Mouse (Mus musculus) stomach, embryonic 14.5 days (tissue): Measurements from ENCODE around the gene Phlda1. TPM values are rescaled to one million over a fixed set of nuclear protein-coding genes. Genes with fewer than 3 reads are reported as not detected.
A peak's percentile ranks its signal among the peaks of the same experiment; 100 is the strongest.

Source experiments
- ATAC-seq: fragments of 200-750 bp; cut with Nextera tagmentation; 2 replicates; pipeline ENCODE4 v1.8.0; 2017; ENCODE audit warnings: low read depth, moderate TSS enrichment; ENCODE audit not compliant: insufficient number of reproducible peaks, insufficient read depth, low FRiP score
- H3K27ac ChIP-seq: fragments of 300-500 bp; sonication (generic); 2 replicates; pipeline ENCODE4 v1.5.1; 2014; ENCODE audit warnings: mild to moderate bottlenecking, low read length, moderate library complexity, mixed read lengths
- H3K27me3 ChIP-seq: fragments of 300-500 bp; sonication (generic); 2 replicates; pipeline ENCODE4 v1.6.1; 2014; ENCODE audit warnings: low read length, control low read depth, mixed read lengths; ENCODE audit not compliant: control insufficient read depth, insufficient read depth
- H3K36me3 ChIP-seq: fragments of 300-500 bp; sonication (generic); 2 replicates; pipeline ENCODE4 v1.6.1; 2014; ENCODE audit warnings: mild to moderate bottlenecking, control low read depth, low read length, moderate library complexity, mixed read lengths; ENCODE audit not compliant: control insufficient read depth, insufficient read depth
- H3K4me1 ChIP-seq: fragments of 300-500 bp; sonication (generic); 2 replicates; pipeline ENCODE4 v1.6.1; 2014; ENCODE audit warnings: low read length, control low read depth, mixed read lengths; ENCODE audit not compliant: control insufficient read depth, insufficient read depth
- H3K4me2 ChIP-seq: fragments of 300-500 bp; sonication (generic); replicated peaks from 2 replicates; pipeline ENCODE4 v1.6.1; 2014; ENCODE audit warnings: low read depth, low read length, control low read depth
- H3K4me3 ChIP-seq: fragments of 300-500 bp; sonication (generic); 2 replicates; pipeline ENCODE4 v1.5.1; 2014; ENCODE audit warnings: low read depth, low read length, control low read depth
- H3K9ac ChIP-seq: fragments of 300-500 bp; sonication (generic); replicated peaks from 2 replicates; pipeline ENCODE4 v1.6.1; 2014; ENCODE audit warnings: low read depth, mild to moderate bottlenecking, control low read depth, low read length, moderate library complexity, mixed read lengths
- H3K9me3 ChIP-seq: fragments of 300-500 bp; sonication (generic); 2 replicates; pipeline ENCODE4 v1.6.1; 2016; ENCODE audit warnings: low read depth, low read length, control low read depth; ENCODE audit not compliant: control insufficient read depth
- WGBS: fragments of 180-500 bp; shearing (Covaris S2); extraction: QIAGEN DNeasy Blood & Tissue Kit; methylation state at CpG from one replicate; pipeline ENCODE4 v1.1.7; 2014; 5-methylcytosine and 5-hydroxymethylcytosine counted together
- polyA plus RNA-seq: library from polyadenylated mRNA; unstranded; fragments of >200 nt; fragmentation: Nextera tagmentation; extraction: Ambion mirVana; gene quantifications from 2 replicates; pipeline ENCODE4 v1.2.1, GENCODE M21; 2014

Gene Phlda1
- polyA plus RNA-seq, 1 experiment from 2014 or later: 56.3 TPM

GRCm38 (mm10) chr10:111523894-111524293, 17.8 kb downstream of the Phlda1 start:
- Histone ChIP-seq H3K4me2 (no peak overlapping the region), H3K9ac (no peak overlapping the region), H3K4me3 (no peak overlapping the region), H3K27me3 (no peaks in the 10 kb centered on the region), H3K36me3 (no peaks in the 10 kb centered on the region), H3K27ac (no peak overlapping the region), H3K9me3 (no peaks in the 10 kb centered on the region), H3K4me1 (0 out of 2 replicates have a peak, but pooled peaks cover 8% of the 10 kb centered on the region)
- no peak for ATAC-seq
- 80% methylated on average over 12 of the region's 12 CpGs for WGBS

- no peak for ATAC-seq
- 67% methylated on average over 5 of the region's 5 CpGs for WGBS
- Histone ChIP-seq H3K4me2 (no peak overlapping the region), H3K4me1 (0 out of 2 replicates have a peak, but pooled peaks cover 8% of the 10 kb centered on the region), H3K9me3 (no peaks in the 10 kb centered on the region), H3K4me3 (no peak overlapping the region), H3K9ac (no peak overlapping the region), H3K27ac (no peak overlapping the region), H3K36me3 (no peaks in the 10 kb centered on the region), H3K27me3 (no peaks in the 10 kb centered on the region)
Observed at GRCm38 (mm10) chr10:111527057-111527456, 21.0 kb downstream of the Phlda1 start.

GRCm38 (mm10) chr10:111527613-111528012, 21.5 kb downstream of the Phlda1 start:
- Histone ChIP-seq H3K36me3 (no peaks in the 10 kb centered on the region), H3K27me3 (no peaks in the 10 kb centered on the region), H3K4me2 (no peak overlapping the region), H3K27ac (no peak overlapping the region), H3K4me3 (no peak overlapping the region), H3K9me3 (no peaks in the 10 kb centered on the region), H3K4me1 (0 out of 2 replicates have a peak, but pooled peaks cover 8% of the 10 kb centered on the region), H3K9ac (no peak overlapping the region)
- no peak for ATAC-seq
- 68% methylated on average over 7 of the region's 7 CpGs for WGBS

- Histone ChIP-seq H3K4me3 (no peak overlapping the region), H3K9me3 (no peaks in the 10 kb centered on the region), H3K9ac (no peak overlapping the region), H3K27ac (no peak overlapping the region), H3K4me1 (0 out of 2 replicates have a peak, but pooled peaks cover 8% of the 10 kb centered on the region), H3K27me3 (no peaks in the 10 kb centered on the region), H3K36me3 (no peaks in the 10 kb centered on the region), H3K4me2 (no peak overlapping the region)
- WGBS: 42% methylated on average over 4 of the region's 4 CpGs
- no peak; the same call in 1 of the 2 replicates for ATAC-seq
Observed at GRCm38 (mm10) chr10:111528283-111528682, 22.2 kb downstream of the Phlda1 start.

GRCm38 (mm10) chr10:111530398-111530797, 24.3 kb downstream of the Phlda1 start:
- 45% methylated on average over 7 of the region's 7 CpGs for WGBS
- Histone ChIP-seq H3K4me3 (no peak overlapping the region), H3K36me3 (no peaks in the 10 kb centered on the region), H3K9me3 (no peaks in the 10 kb centered on the region), H3K4me1 (0 out of 2 replicates have a peak, but pooled peaks cover 8% of the 10 kb centered on the region), H3K27ac (no peak overlapping the region; the same call in 1 of the 2 replicates), H3K4me2 (no peak overlapping the region), H3K27me3 (no peaks in the 10 kb centered on the region), H3K9ac (no peak overlapping the region)
- ATAC-seq: peak; percentile 62

- no peaks in the 10 kb centered on the region for H3K36me3 ChIP-seq
- no peaks in the 10 kb centered on the region for H3K27me3 ChIP-seq
- H3K9me3 ChIP-seq: no peaks in the 10 kb centered on the region
- peaks cover 7% of the 10 kb centered on the region; the same call in 1 of the 2 replicates for H3K4me1 ChIP-seq
- no peak overlapping the region for H3K4me3 ChIP-seq
- ATAC-seq: no peak
- WGBS: 57% methylated on average over 8 of the region's 8 CpGs
- H3K9ac ChIP-seq: no peak overlapping the region
- no peak overlapping the region for H3K4me2 ChIP-seq
- no peak overlapping the region for H3K27ac ChIP-seq
Observed at GRCm38 (mm10) chr10:111534691-111535090, 28.6 kb downstream of the Phlda1 start.

- ATAC-seq: no peak
- Histone ChIP-seq H3K27me3 (no peaks in the 10 kb centered on the region), H3K36me3 (no peaks in the 10 kb centered on the region), H3K4me2 (peak overlapping the region; percentile 37), H3K27ac (no peak overlapping the region), H3K4me3 (no peak overlapping the region), H3K4me1 (peaks cover 11% of the 10 kb centered on the region; the same call in 1 of the 2 replicates), H3K9ac (no peak overlapping the region; the same call in 1 of the 2 replicates), H3K9me3 (peaks cover 4% of the 10 kb centered on the region; the same call in 1 of the 2 replicates)
- WGBS: 69% methylated on average over 19 of the region's 19 CpGs
Observed at GRCm38 (mm10) chr10:111537410-111537809, 31.3 kb downstream of the Phlda1 start.

GRCm38 (mm10) chr10:111539724-111540324, 33.7 kb downstream of the Phlda1 start:
- Histone ChIP-seq H3K27ac (peak overlapping the region; percentile 52; the same call in 1 of the 2 replicates), H3K9ac (no peak overlapping the region), H3K36me3 (no peaks in the 10 kb centered on the region), H3K4me1 (peaks cover 21% of the 10 kb centered on the region), H3K27me3 (no peaks in the 10 kb centered on the region), H3K4me2 (no peak overlapping the region), H3K4me3 (no peak overlapping the region), H3K9me3 (peaks cover 4% of the 10 kb centered on the region; the same call in 1 of the 2 replicates)
- 42% methylated on average over 9 of the region's 9 CpGs for WGBS
- peak; percentile 47 for ATAC-seq
